Mouse (Mus musculus): ENCODE results near the gene Ccnt1. TPM values are rescaled to one million over a fixed set of nuclear protein-coding genes. Genes with fewer than 3 reads are reported as not detected.

The Ccnt1 gene
- total and polyA plus RNA-seq, 3 experiments: 19.5 to 63.2 (median 44.0) TPM

DNA sequence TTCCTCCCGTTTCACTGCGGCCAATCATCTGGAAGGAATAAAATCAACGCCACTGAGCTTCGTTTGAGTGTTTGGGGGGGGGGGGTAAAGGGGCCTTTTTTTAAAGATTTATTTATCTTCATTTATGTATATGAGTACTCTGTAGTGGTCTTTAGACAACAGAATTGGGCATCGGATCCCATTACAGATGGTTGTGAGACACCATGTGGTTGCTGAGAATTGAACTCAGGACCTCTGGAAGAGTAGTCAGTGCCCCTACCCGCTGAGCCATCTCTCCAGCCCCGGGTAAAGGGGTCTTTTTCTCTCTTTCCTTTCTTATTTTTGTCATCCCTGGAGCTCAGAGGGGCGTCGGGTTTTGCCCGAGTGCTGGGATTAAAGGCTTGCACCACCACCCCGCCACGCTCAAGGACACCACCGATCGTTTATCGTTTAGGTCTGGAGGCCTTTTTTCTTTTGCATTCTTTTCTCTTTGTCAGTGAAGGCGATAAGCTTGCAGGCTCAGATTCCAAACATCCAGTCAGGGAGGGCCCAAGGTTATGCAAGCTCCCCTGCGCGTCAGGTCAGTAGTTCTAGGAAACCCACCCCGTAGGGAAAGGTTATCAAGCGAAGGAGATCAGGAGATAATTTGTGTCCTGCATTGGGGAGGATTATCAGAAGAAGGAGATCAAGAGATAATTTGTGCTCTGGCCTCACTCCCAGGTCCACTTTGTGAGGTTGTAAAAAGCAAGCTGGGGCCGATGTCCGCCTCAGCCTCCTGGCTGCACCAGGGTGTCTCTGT is 2.3 kb downstream of the Ccnt1 start:
- peak overlapping the region; percentile 92 for H3K27ac ChIP-seq (ENCODE audit: control insufficient read depth, low read depth, low read length)
- H3K9me3 ChIP-seq (replicated peaks; ENCODE audit: insufficient read depth, low read length): no peaks in the 10 kb centered on the region
- H3K4me1 ChIP-seq (ENCODE audit: control insufficient read depth in 1 of 2, insufficient read depth in 2 of 2, low read length in 2 of 2): peaks cover 0 to 28% of the 10 kb centered on the region in 2 experiments; a peak in 3 of 4 replicates
- peak overlapping the region; percentile 87 for H3K9ac ChIP-seq (ENCODE audit: control insufficient read depth, low read depth, low read length, poor library complexity, severe bottlenecking)
- peaks cover 48% of the 10 kb centered on the region for H3K79me2 ChIP-seq (ENCODE audit: control insufficient read depth, insufficient read depth, low read length, poor library complexity)
- peaks cover 15 to 44% of the 10 kb centered on the region in 2 experiments for H3K36me3 ChIP-seq (ENCODE audit: control insufficient read depth in 1 of 2, insufficient read depth in 2 of 2, low read length in 2 of 2)
- peak; percentile 58 for DNase-seq (ENCODE audit: low read depth, low spot score)
- H3K4me3 ChIP-seq (ENCODE audit: control insufficient read depth in 1 of 2, insufficient read depth in 1 of 2, low read depth in 2 of 2, low read length in 2 of 2): peak overlapping the region; percentile 78 to 84
- no peaks in the 10 kb centered on the region for H3K27me3 ChIP-seq (ENCODE audit: control insufficient read depth in 1 of 2, insufficient read depth in 2 of 2, low read length in 2 of 2)
- TF ChIP-seq TAL1 (IDR thresholded peaks at IDR 0.05; ENCODE audit: low read length) (no peak), BHLHE40 (IDR thresholded peaks at IDR 0.05; ENCODE audit: borderline replicate concordance, low read depth, low read length) (no peak), MAFK (IDR thresholded peaks at IDR 0.05; ENCODE audit: borderline replicate concordance, low read depth, low read length) (no peak), USF2 (IDR thresholded peaks at IDR 0.05; ENCODE audit: borderline replicate concordance in 1 of 2, insufficient read depth in 1 of 2, low read depth in 1 of 2, low read length in 2 of 2) (no peak), MXI1 (IDR thresholded peaks at IDR 0.05; ENCODE audit: low read depth, low read length) (peak; percentile 27; the same call in 1 of the 2 replicates), ZKSCAN1 (IDR thresholded peaks at IDR 0.05; ENCODE audit: low read depth, low read length) (no peak), SIN3A (IDR thresholded peaks at IDR 0.05; ENCODE audit: low read length) (no peak; the same call in 1 of the 2 replicates), EP300 (IDR thresholded peaks at IDR 0.05; ENCODE audit: low read depth in 1 of 2, low read length in 2 of 2) (peak; percentile 39; a peak in 2 of 4 replicates), GATA1 (IDR thresholded peaks at IDR 0.05; ENCODE audit: low read depth, low read length) (peak; percentile 89), MYB (IDR thresholded peaks at IDR 0.05; ENCODE audit: low read depth, low read length) (no peak), USF1 (IDR thresholded peaks at IDR 0.05; ENCODE audit: low read depth, low read length) (no peak), POLR2A (IDR thresholded peaks at IDR 0.05; ENCODE audit: control insufficient read depth in 1 of 2, insufficient read depth in 1 of 2, low read depth in 1 of 2, low read length in 2 of 2, poor library complexity in 1 of 2) (peak; percentile 19 to 26; a peak in 1 of 4 replicates), JUND (IDR thresholded peaks at IDR 0.05; ENCODE audit: low read depth, low read length) (no peak), CHD2 (IDR thresholded peaks at IDR 0.05; ENCODE audit: low read length) (no peak), ETS1 (IDR thresholded peaks at IDR 0.05; ENCODE audit: low read depth, low read length) (peak; percentile 41), POLR2AphosphoS2 (IDR thresholded peaks at IDR 0.05; ENCODE audit: low read length) (no peak; the same call in none of the 2 replicates), ZMIZ1 (IDR thresholded peaks at IDR 0.05; ENCODE audit: low read depth, low read length) (no peak), MYC (IDR thresholded peaks at IDR 0.05; ENCODE audit: low read depth, low read length) (no peak; the same call in 1 of the 2 replicates), ZC3H11A (IDR thresholded peaks at IDR 0.05; ENCODE audit: low read depth, low read length) (no peak), UBTF (IDR thresholded peaks at IDR 0.05; ENCODE audit: borderline replicate concordance, insufficient read depth, low read depth, low read length) (no peak), NELFE (IDR thresholded peaks at IDR 0.05; ENCODE audit: low read depth, low read length) (no peak; the same call in 1 of the 2 replicates), NRF1 (IDR thresholded peaks at IDR 0.05; ENCODE audit: insufficient read depth, low read depth, low read length, poor library complexity, severe bottlenecking) (no peak), POLR2AphosphoS5 (IDR thresholded peaks at IDR 0.05; ENCODE audit: borderline replicate concordance, low read depth, low read length) (no peak), RAD21 (IDR thresholded peaks at IDR 0.05; ENCODE audit: low read depth, low read length) (no peak), CHD1 (IDR thresholded peaks at IDR 0.05; ENCODE audit: low read depth, low read length) (peak; percentile 80), KAT2A (conservative IDR thresholded peaks at IDR 0.05; ENCODE audit: low read depth, low read length) (no peak), SMC3 (IDR thresholded peaks at IDR 0.05; ENCODE audit: low read depth, low read length) (no peak), CTCF (IDR thresholded peaks at IDR 0.05 in 2 of 3, conservative IDR thresholded peaks at IDR 0.05 in 1 of 3; ENCODE audit: control insufficient read depth in 1 of 3, insufficient read depth in 1 of 3, low read depth in 2 of 3, low read length in 3 of 3, poor library complexity in 1 of 3, severe bottlenecking in 1 of 3) (no peak), GABPA (IDR thresholded peaks at IDR 0.05; ENCODE audit: low read depth, low read length) (no peak), TCF12 (IDR thresholded peaks at IDR 0.05; ENCODE audit: low read depth, low read length) (no peak), ELF1 (IDR thresholded peaks at IDR 0.05; ENCODE audit: low read depth, low read length) (no peak), ZNF384 (IDR thresholded peaks at IDR 0.05; ENCODE audit: low read depth, low read length) (no peak), MAZ (IDR thresholded peaks at IDR 0.05; ENCODE audit: low read depth, low read length) (no peak), MAX (IDR thresholded peaks at IDR 0.05; ENCODE audit: low read length) (no peak), MEF2A (IDR thresholded peaks at IDR 0.05; ENCODE audit: extremely low read depth, insufficient replicate concordance, low read depth, low read length, poor library complexity, severe bottlenecking) (no peak), HCFC1 (IDR thresholded peaks at IDR 0.05; ENCODE audit: low read depth, low read length) (peak; percentile 44; the same call in 1 of the 2 replicates)
